Mouse (Mus musculus): ENCODE measurements around the gene S100a10. TPM values are rescaled to one million over a fixed set of nuclear protein-coding genes. Genes with fewer than 3 reads are reported as not detected.

Gene S100a10
- total and polyA plus RNA-seq, 2 experiments: 80.0 to 292 TPM

- no peaks in the 10 kb centered on the region for H3K36me3 ChIP-seq (ENCODE audit: control insufficient read depth, insufficient read depth, low read length)
- H3K27me3 ChIP-seq (ENCODE audit: control insufficient read depth, insufficient read depth, low read length): no peaks in the 10 kb centered on the region
- H3K79me2 ChIP-seq (ENCODE audit: control insufficient read depth, insufficient read depth, low read length): no peaks in the 10 kb centered on the region
- DNase-seq (ENCODE audit: extremely low read depth, low read depth, low spot score): no peak
- H3K27ac ChIP-seq (replicated peaks; ENCODE audit: insufficient read depth, low read depth, low read length): no peak overlapping the region
- WGBS: 80% methylated on average over 6 of the region's 6 CpGs
- H3K9ac ChIP-seq (ENCODE audit: low read depth, low read length): no peak overlapping the region
- H3K4me3 ChIP-seq (ENCODE audit: insufficient read depth, low read depth, low read length): no peak overlapping the region
- TF ChIP-seq CTCF (IDR thresholded peaks at IDR 0.05; ENCODE audit: low read depth, low read length) (no peak), POLR2A (IDR thresholded peaks at IDR 0.05; ENCODE audit: extremely low read depth, insufficient read depth, low read length) (no peak)
- H3K4me1 ChIP-seq (ENCODE audit: control insufficient read depth, insufficient read depth, low read length): peaks cover 4% of the 10 kb centered on the region
Observed at GRCm38 (mm10) chr3:93548541-93549266, 6.2 kb upstream of the S100a10 start.

- no peak overlapping the region for H3K4me3 ChIP-seq (ENCODE audit: insufficient read depth, low read depth, low read length)
- no peak for TF ChIP-seq POLR2A (IDR thresholded peaks at IDR 0.05; ENCODE audit: extremely low read depth, insufficient read depth, low read length)
- TF ChIP-seq CTCF (IDR thresholded peaks at IDR 0.05; ENCODE audit: low read depth, low read length): no peak
- 73% methylated on average over 4 of the region's 4 CpGs for WGBS
- no peaks in the 10 kb centered on the region for H3K79me2 ChIP-seq (ENCODE audit: control insufficient read depth, insufficient read depth, low read length)
- no peak overlapping the region for H3K9ac ChIP-seq (ENCODE audit: low read depth, low read length)
- H3K27me3 ChIP-seq (ENCODE audit: control insufficient read depth, insufficient read depth, low read length): no peaks in the 10 kb centered on the region
- H3K4me1 ChIP-seq (ENCODE audit: control insufficient read depth, insufficient read depth, low read length): peaks cover 11% of the 10 kb centered on the region
- no peaks in the 10 kb centered on the region for H3K36me3 ChIP-seq (ENCODE audit: control insufficient read depth, insufficient read depth, low read length)
- peak overlapping the region; percentile 50; the same call in 1 of the 2 replicates for H3K27ac ChIP-seq (replicated peaks; ENCODE audit: insufficient read depth, low read depth, low read length)
- no peak for DNase-seq (ENCODE audit: extremely low read depth, low read depth, low spot score)
Observed at GRCm38 (mm10) chr3:93549986-93550385, 4.9 kb upstream of the S100a10 start.

- H3K36me3 ChIP-seq (ENCODE audit: control insufficient read depth, insufficient read depth, low read length): no peaks in the 10 kb centered on the region
- no peak overlapping the region for H3K9ac ChIP-seq (ENCODE audit: low read depth, low read length)
- peaks cover 11% of the 10 kb centered on the region; the same call in 1 of the 2 replicates for H3K79me2 ChIP-seq (ENCODE audit: control insufficient read depth, insufficient read depth, low read length)
- no peaks in the 10 kb centered on the region for H3K27me3 ChIP-seq (ENCODE audit: control insufficient read depth, insufficient read depth, low read length)
- peaks cover 17% of the 10 kb centered on the region for H3K4me1 ChIP-seq (ENCODE audit: control insufficient read depth, insufficient read depth, low read length)
- peak; percentile 44 for DNase-seq (ENCODE audit: extremely low read depth, low read depth, low spot score)
- H3K4me3 ChIP-seq (ENCODE audit: insufficient read depth, low read depth, low read length): no peak overlapping the region
- peak overlapping the region; percentile 48 for H3K27ac ChIP-seq (replicated peaks; ENCODE audit: insufficient read depth, low read depth, low read length)
- TF ChIP-seq CTCF (IDR thresholded peaks at IDR 0.05; ENCODE audit: low read depth, low read length) (no peak), POLR2A (IDR thresholded peaks at IDR 0.05; ENCODE audit: extremely low read depth, insufficient read depth, low read length) (no peak)
- WGBS: 85% methylated on average over 5 of the region's 5 CpGs
Observed at GRCm38 (mm10) chr3:93551950-93552901, 2.7 kb upstream of the S100a10 start.

DNA sequence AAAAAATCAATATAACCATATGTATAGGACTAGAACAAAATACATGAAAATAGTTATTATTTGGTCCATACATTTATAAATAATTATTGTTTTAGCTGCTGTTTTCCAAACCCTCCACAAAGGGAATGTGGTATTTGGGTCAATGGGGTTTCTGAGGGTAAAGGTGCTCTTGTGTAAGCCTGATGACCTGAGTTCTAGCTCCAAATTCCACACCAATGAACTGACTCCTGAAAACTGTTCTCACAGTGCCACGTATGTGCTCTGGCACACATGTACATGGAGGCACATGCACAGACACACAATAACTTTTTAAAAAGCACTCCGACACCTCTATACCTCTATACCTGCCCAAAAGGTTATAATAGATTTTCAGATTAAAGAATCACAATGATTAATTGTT lies 1.6 kb upstream of the S100a10 start:
- peaks cover 16% of the 10 kb centered on the region; the same call in 1 of the 2 replicates for H3K79me2 ChIP-seq (ENCODE audit: control insufficient read depth, insufficient read depth, low read length)

GRCm38 (mm10) chr3:93553765-93554378 lies 1.0 kb upstream of the S100a10 start:
- TF ChIP-seq CTCF (IDR thresholded peaks at IDR 0.05; ENCODE audit: low read depth, low read length) (no peak), POLR2A (IDR thresholded peaks at IDR 0.05; ENCODE audit: extremely low read depth, insufficient read depth, low read length) (no peak)
- DNase-seq (ENCODE audit: extremely low read depth, low read depth, low spot score): peak; percentile 58
- H3K4me3 ChIP-seq (ENCODE audit: insufficient read depth, low read depth, low read length): no peak overlapping the region
- peaks cover 4% of the 10 kb centered on the region; the same call in 1 of the 2 replicates for H3K36me3 ChIP-seq (ENCODE audit: control insufficient read depth, insufficient read depth, low read length)
- H3K4me1 ChIP-seq (ENCODE audit: control insufficient read depth, insufficient read depth, low read length): peaks cover 24% of the 10 kb centered on the region
- H3K27me3 ChIP-seq (ENCODE audit: control insufficient read depth, insufficient read depth, low read length): no peaks in the 10 kb centered on the region
- peaks cover 20% of the 10 kb centered on the region; the same call in 1 of the 2 replicates for H3K79me2 ChIP-seq (ENCODE audit: control insufficient read depth, insufficient read depth, low read length)
- peak overlapping the region; percentile 85 for H3K27ac ChIP-seq (replicated peaks; ENCODE audit: insufficient read depth, low read depth, low read length)
- WGBS: 35% methylated on average over 9 of the region's 9 CpGs
- no peak overlapping the region for H3K9ac ChIP-seq (ENCODE audit: low read depth, low read length)

More for the DNA sequence above, 1.6 kb upstream of the S100a10 start:
- peak; percentile 96 for DNase-seq (ENCODE audit: extremely low read depth, low read depth, low spot score)
- Histone ChIP-seq H3K36me3 (ENCODE audit: control insufficient read depth, insufficient read depth, low read length) (0 out of 2 replicates have a peak, but pooled peaks cover 2% of the 10 kb centered on the region), H3K27ac (replicated peaks; ENCODE audit: insufficient read depth, low read depth, low read length) (peak overlapping the region; percentile 85), H3K27me3 (ENCODE audit: control insufficient read depth, insufficient read depth, low read length) (no peaks in the 10 kb centered on the region), H3K9ac (ENCODE audit: low read depth, low read length) (no peak overlapping the region), H3K4me3 (ENCODE audit: insufficient read depth, low read depth, low read length) (no peak overlapping the region), H3K4me1 (ENCODE audit: control insufficient read depth, insufficient read depth, low read length) (peaks cover 22% of the 10 kb centered on the region)
- WGBS: 24% methylated on average over 2 of the region's 2 CpGs
- TF ChIP-seq POLR2A (IDR thresholded peaks at IDR 0.05; ENCODE audit: extremely low read depth, insufficient read depth, low read length): no peak
- no peak for TF ChIP-seq CTCF (IDR thresholded peaks at IDR 0.05; ENCODE audit: low read depth, low read length)
